Mouse (Mus musculus) small intestine, adult 2 months (tissue): ENCODE results near the gene Arl15.

Source experiments
- CTCF ChIP-seq: fragments of 200-500 bp; IDR thresholded peaks from 2 replicates; pipeline ENCODE4 v1.5.1; 2012; ENCODE audit warnings: low read depth, mild to moderate bottlenecking, control low read depth, inconsistent platforms, low read length, moderate library complexity, mixed read lengths; ENCODE audit not compliant: insufficient replicate concordance, insufficient read length; ENCODE audit errors: extremely low read depth
- POLR2A ChIP-seq: fragments of 200-500 bp; IDR thresholded peaks from 2 replicates; pipeline ENCODE4 v1.6.1; 2012; ENCODE audit warnings: low read depth, mild to moderate bottlenecking, control low read depth, inconsistent platforms, low read length, moderate library complexity

DNA sequence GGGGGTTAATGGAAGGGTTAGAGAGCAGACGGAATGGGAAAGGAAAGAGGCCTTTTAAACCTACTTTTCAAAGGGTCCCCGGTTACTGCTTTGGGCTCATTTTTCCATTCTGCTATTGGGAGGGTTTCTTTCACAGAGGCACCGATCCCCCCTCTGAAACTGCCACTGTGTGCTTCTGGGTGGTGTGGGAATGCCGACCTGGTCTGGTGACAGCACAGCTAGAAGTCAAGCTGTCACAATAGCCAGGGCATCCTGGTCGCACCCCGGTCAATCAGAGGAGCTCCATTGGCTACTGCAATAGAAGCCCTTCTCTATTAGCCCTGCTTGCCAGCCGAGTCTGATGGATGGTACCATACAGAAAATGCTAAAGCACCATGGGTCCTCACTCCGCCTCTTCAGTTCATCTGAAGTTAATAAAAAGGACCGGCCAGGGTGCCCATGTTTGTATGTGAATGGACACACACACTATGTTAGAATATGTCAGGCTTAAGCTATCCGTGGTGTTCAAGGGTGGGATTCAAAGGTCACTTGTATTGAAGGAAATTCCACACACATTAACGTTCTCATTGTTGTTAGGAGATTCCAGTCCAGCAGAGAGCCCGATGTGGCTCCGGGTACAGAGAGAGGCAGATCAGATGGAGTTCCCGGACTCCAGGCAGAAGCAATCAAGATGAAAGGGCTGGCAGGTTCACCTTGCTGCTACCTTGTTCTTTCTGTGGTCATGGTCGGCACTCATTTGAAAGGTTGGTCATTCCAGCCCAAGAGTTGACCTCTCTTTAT, 258.3 kb downstream of the Arl15 start:
- TF ChIP-seq CTCF, result no peak
- no peak for TF ChIP-seq POLR2A
